In the genomic region with DNA sequence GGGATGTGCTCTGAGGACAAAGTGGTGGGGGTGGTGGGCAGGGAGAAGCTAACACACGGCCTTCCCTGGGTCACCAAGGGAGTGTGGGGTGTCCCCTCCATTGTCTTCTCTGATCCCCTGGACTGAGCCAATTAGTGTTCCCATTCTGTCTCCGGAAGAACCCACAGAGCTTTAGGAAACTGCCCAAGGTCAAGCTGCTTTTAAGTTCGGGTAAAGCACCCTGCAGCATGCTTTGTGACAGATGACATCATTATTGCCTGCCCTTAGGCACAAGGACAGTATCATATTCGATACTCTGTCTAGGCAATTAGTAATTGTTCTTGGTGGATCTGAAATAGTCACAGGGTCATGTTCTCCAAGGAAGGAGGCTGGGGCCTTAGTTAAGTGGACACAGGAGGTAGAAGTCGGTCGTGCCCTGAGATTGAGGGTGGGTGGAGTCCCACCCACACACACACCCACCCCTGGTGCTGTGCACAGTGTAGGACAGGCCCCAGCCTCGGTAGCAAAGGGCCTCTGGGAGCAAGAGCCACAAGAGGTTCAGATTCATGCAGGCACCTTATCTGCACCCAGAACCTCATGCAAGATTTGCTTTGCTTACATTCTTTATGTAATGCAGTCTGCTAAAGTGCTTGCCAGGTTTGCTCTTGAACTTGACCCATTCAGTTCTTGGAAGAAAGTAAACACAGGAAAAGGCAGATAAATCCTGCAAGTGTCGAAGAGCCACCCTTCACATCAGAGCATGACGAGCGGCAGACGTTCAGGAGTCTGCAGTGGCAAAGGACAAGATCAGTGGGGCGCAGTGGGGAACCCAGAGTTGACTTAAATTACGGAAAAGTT, we compare ENCODE assay signal across 12 mouse cellular contexts. TPM values are rescaled to one million over a fixed set of nuclear protein-coding genes. Genes with fewer than 3 reads are reported as not detected.
DNase-seq lines count a peak whose midpoint lies in the region; ATAC-seq and TF ChIP-seq lines count a peak whose summit lies in the region.
"Had no signal": no experiment of that assay in that cellular context is flagged by ENCODE, and none has a peak within 500 bp of the region (broad histone marks: within the 10 kb centered on the region; RNA-seq: fewer than 3 reads in every experiment).

No protein-coding gene starts in this region.

- no peak for DNase-seq in forebrain, embryonic 10.5 days (ENCODE audit: extremely low spot score, low spot score)
- DNase-seq in layer of hippocampus, adult 2 months (ENCODE audit: low spot score in 2 of 2): no peak
- DNase-seq in layer of hippocampus, adult 11-12 months (ENCODE audit: low spot score): no peak
- no peak for DNase-seq in intestine, embryonic 14.5 days (ENCODE audit: low spot score)
- DNase-seq in ovary, adult 18-20 months (ENCODE audit: low spot score): no peak
- DNase-seq in urinary bladder, adult 18-20 months (ENCODE audit: low spot score in 2 of 2): no peak

- H3K36me3 ChIP-seq in forebrain, embryonic 13.5 days (ENCODE audit: poor library complexity, severe bottlenecking): peaks cover 51% of the 10 kb centered on the region
- peaks cover 69% of the 10 kb centered on the region for H3K36me3 ChIP-seq in forebrain, embryonic 10.5 days (replicated peaks)
- peaks cover 44% of the 10 kb centered on the region for H3K36me3 ChIP-seq in intestine, embryonic 14.5 days (ENCODE audit: control insufficient read depth, insufficient read depth, low read length)
- peaks cover 37% of the 10 kb centered on the region for H3K36me3 ChIP-seq in midbrain, embryonic 16.5 days (ENCODE audit: control insufficient read depth, insufficient read depth, low read length)

- no peaks in the 10 kb centered on the region for H3K4me1 ChIP-seq in forebrain, embryonic 13.5 days
- no peaks in the 10 kb centered on the region for H3K4me1 ChIP-seq in forebrain, embryonic 10.5 days
- H3K4me1 ChIP-seq in intestine, embryonic 14.5 days (replicated peaks; ENCODE audit: control insufficient read depth, insufficient read depth, low read length): peaks cover 8% of the 10 kb centered on the region
- no peaks in the 10 kb centered on the region for H3K4me1 ChIP-seq in midbrain, embryonic 16.5 days (ENCODE audit: control insufficient read depth, insufficient read depth, low read length)
- H3K4me1 ChIP-seq: embryonic facial prominence, embryonic 10.5 days had no signal

- WGBS in forebrain, embryonic 13.5 days: 65% methylated on average over 13 of the region's 13 CpGs
- 75% methylated on average over 13 of the region's 13 CpGs for WGBS in forebrain, embryonic 10.5 days
- WGBS in intestine, embryonic 14.5 days: 30% methylated on average over 13 of the region's 13 CpGs
- 64% methylated on average over 13 of the region's 13 CpGs for WGBS in midbrain, embryonic 16.5 days

- H3K9ac ChIP-seq in forebrain, embryonic 13.5 days: no peak overlapping the region
- no peak overlapping the region for H3K9ac ChIP-seq in intestine, embryonic 14.5 days (ENCODE audit: low read length)
- no peak overlapping the region for H3K9ac ChIP-seq in midbrain, embryonic 16.5 days (ENCODE audit: low read depth, low read length)

- no peak overlapping the region for H3K4me3 ChIP-seq in forebrain, embryonic 13.5 days
- H3K4me3 ChIP-seq in forebrain, embryonic 10.5 days: no peak overlapping the region
- H3K4me3 ChIP-seq in layer of hippocampus, adult 2 months: no peak overlapping the region
- no peak overlapping the region for H3K4me3 ChIP-seq in intestine, embryonic 14.5 days (ENCODE audit: low read depth, low read length)
- H3K4me3 ChIP-seq in midbrain, embryonic 16.5 days (ENCODE audit: low read depth, low read length): no peak overlapping the region
- H3K4me3 ChIP-seq: embryonic facial prominence, embryonic 10.5 days; myocyte had no signal

- H3K9me3 ChIP-seq in forebrain, embryonic 13.5 days (replicated peaks): no peaks in the 10 kb centered on the region
- H3K9me3 ChIP-seq in forebrain, embryonic 10.5 days: no peaks in the 10 kb centered on the region
- no peaks in the 10 kb centered on the region for H3K9me3 ChIP-seq in intestine, embryonic 14.5 days (ENCODE audit: control insufficient read depth, low read length)
- H3K9me3 ChIP-seq in midbrain, embryonic 16.5 days (replicated peaks; ENCODE audit: control insufficient read depth, low read length, poor library complexity, severe bottlenecking): no peaks in the 10 kb centered on the region
- H3K9me3 ChIP-seq: embryonic facial prominence, embryonic 10.5 days had no signal

- H3K27ac ChIP-seq in forebrain, embryonic 13.5 days: peak overlapping the region; percentile 25; the same call in 1 of the 2 replicates
- H3K27ac ChIP-seq in forebrain, embryonic 10.5 days: no peak overlapping the region
- peak overlapping the region; percentile 61; the same call in 1 of the 2 replicates for H3K27ac ChIP-seq in layer of hippocampus, adult 2 months
- peak overlapping the region; percentile 33; the same call in 1 of the 2 replicates for H3K27ac ChIP-seq in intestine, embryonic 14.5 days (ENCODE audit: low read depth)
- peak overlapping the region; percentile 24; the same call in 1 of the 2 replicates for H3K27ac ChIP-seq in midbrain, embryonic 16.5 days (ENCODE audit: low read length)
- H3K27ac ChIP-seq: embryonic facial prominence, embryonic 10.5 days had no signal

- TF ChIP-seq CTCF in layer of hippocampus, adult 2 months (conservative IDR thresholded peaks at IDR 0.05): no peak

- H3K4me2 ChIP-seq in forebrain, embryonic 13.5 days: no peak overlapping the region
- no peak overlapping the region for H3K4me2 ChIP-seq in intestine, embryonic 14.5 days (ENCODE audit: low read length)
- H3K4me2 ChIP-seq in midbrain, embryonic 16.5 days (ENCODE audit: low read length): no peak overlapping the region

- no peak for ATAC-seq in forebrain, embryonic 13.5 days
- ATAC-seq in intestine, embryonic 14.5 days (replicated peaks; ENCODE audit: low FRiP score, low TSS enrichment, low read depth): peak; percentile 54; the same call in 1 of the 2 replicates
- peak; percentile 32; the same call in 1 of the 2 replicates for ATAC-seq in midbrain, embryonic 16.5 days

- no peaks in the 10 kb centered on the region for H3K27me3 ChIP-seq in forebrain, embryonic 13.5 days
- no peaks in the 10 kb centered on the region for H3K27me3 ChIP-seq in forebrain, embryonic 10.5 days (ENCODE audit: poor library complexity, severe bottlenecking)
- no peaks in the 10 kb centered on the region for H3K27me3 ChIP-seq in intestine, embryonic 14.5 days (replicated peaks; ENCODE audit: control insufficient read depth, insufficient read depth, low read length)
- no peaks in the 10 kb centered on the region for H3K27me3 ChIP-seq in midbrain, embryonic 16.5 days (ENCODE audit: control insufficient read depth, insufficient read depth, low read depth, low read length)

RNA-seq across cellular contexts. Expression of gene Itm2c, which starts 14.9 kb away (rescaled TPM):
- polyA plus RNA-seq in forebrain, embryonic 13.5 days (2015; fragmentation: Nextera tagmentation; extraction: Ambion mirVana): 124 and 129 TPM in 2 replicates
- 126 and 132 TPM in 2 replicates for polyA plus RNA-seq in forebrain, embryonic 10.5 days (2016; fragmentation: Nextera tagmentation; extraction: Ambion mirVana)
- 100 to 1,000 TPM; 748 to 802 TPM for total RNA-seq in layer of hippocampus, adult 2 months (2021)
- 92.0 and 96.7 TPM in 2 replicates for polyA plus RNA-seq in intestine, embryonic 14.5 days (2014; fragmentation: Nextera tagmentation; extraction: Ambion mirVana)
- 249 and 258 TPM in 2 replicates for polyA plus RNA-seq in midbrain, embryonic 16.5 days (2015; fragmentation: Nextera tagmentation; extraction: Ambion mirVana)

RNA-seq across cellular contexts. Expression of gene 4933407L21Rik, which starts 19.3 kb away (rescaled TPM):
- polyA plus RNA-seq in forebrain, embryonic 13.5 days (2015; fragmentation: Nextera tagmentation; extraction: Ambion mirVana): 3.7 and 5.2 TPM in 2 replicates
- 0.30 and 0.87 TPM in 2 replicates for polyA plus RNA-seq in forebrain, embryonic 10.5 days (2016; fragmentation: Nextera tagmentation; extraction: Ambion mirVana)
- 1 to 10 TPM; 3.3 to 3.6 TPM for total RNA-seq in layer of hippocampus, adult 2 months (2021)
- 0.28 TPM in 1 of 2 replicates, not detected in the other for polyA plus RNA-seq in intestine, embryonic 14.5 days (2014; fragmentation: Nextera tagmentation; extraction: Ambion mirVana)
- 10.1 and 10.5 TPM in 2 replicates for polyA plus RNA-seq in midbrain, embryonic 16.5 days (2015; fragmentation: Nextera tagmentation; extraction: Ambion mirVana)
- total RNA-seq: hematopoietic stem cell, adult 5-6 weeks; liver, adult 2 months had no signal
- polyA plus RNA-seq: liver, adult 2 months; myocyte had no signal

RNA-seq across cellular contexts. Expression of gene Gpr55, which starts 51.8 kb away (rescaled TPM):
- 0.08 TPM in 1 of 2 replicates, not detected in the other for polyA plus RNA-seq in forebrain, embryonic 13.5 days (2015; fragmentation: Nextera tagmentation; extraction: Ambion mirVana)
- polyA plus RNA-seq in forebrain, embryonic 10.5 days (2016; fragmentation: Nextera tagmentation; extraction: Ambion mirVana): not detected in 2 replicates
- total RNA-seq in layer of hippocampus, adult 2 months (2021): not detected
- not detected in 2 replicates for polyA plus RNA-seq in intestine, embryonic 14.5 days (2014; fragmentation: Nextera tagmentation; extraction: Ambion mirVana)
- polyA plus RNA-seq in midbrain, embryonic 16.5 days (2015; fragmentation: Nextera tagmentation; extraction: Ambion mirVana): 0.07 and 0.13 TPM in 2 replicates
- polyA plus RNA-seq: embryonic facial prominence, embryonic 10.5 days; myocyte had no signal
